Mouse (Mus musculus) kidney, adult 2 months (tissue): Measurements from ENCODE around the gene Cd151. TPM values are rescaled to one million over a fixed set of nuclear protein-coding genes. Genes with fewer than 3 reads are reported as not detected.

ENCODE experiments used
- DNase-seq: peaks from one replicate; pipeline ENCODE4 v3.0.0; 2021
- H3K27ac ChIP-seq: fragments of 200-500 bp; 2 replicates; pipeline ENCODE4 v1.5.1; 2012; ENCODE audit warnings: low read depth, low read length, control low read depth, inconsistent platforms; ENCODE audit not compliant: insufficient read depth
- H3K27me3 ChIP-seq: fragments of 200-500 bp; replicated peaks from 2 replicates; pipeline ENCODE4 v1.6.1; 2012; ENCODE audit warnings: mild to moderate bottlenecking, moderate library complexity, low read length, inconsistent platforms; ENCODE audit not compliant: control insufficient read depth, insufficient read depth
- H3K36me3 ChIP-seq: fragments of 200-500 bp; 2 replicates; pipeline ENCODE4 v1.6.1; 2012; ENCODE audit warnings: mild to moderate bottlenecking, moderate library complexity, low read length, inconsistent platforms; ENCODE audit not compliant: control insufficient read depth, insufficient read depth
- H3K4me1 ChIP-seq: fragments of 200-500 bp; 2 replicates; pipeline ENCODE4 v1.6.1; 2011; ENCODE audit warnings: low read length; ENCODE audit not compliant: control insufficient read depth, insufficient read depth
- H3K4me3 ChIP-seq: fragments of 200-500 bp; 2 replicates; pipeline ENCODE4 v1.5.1; 2011; ENCODE audit warnings: mild to moderate bottlenecking, low read depth, low read length, control low read depth; ENCODE audit not compliant: insufficient read depth
- CTCF ChIP-seq: fragments of 200-500 bp; conservative IDR thresholded peaks from 2 replicates; pipeline ENCODE4 v1.5.1; 2011; ENCODE audit warnings: low read depth, mild to moderate bottlenecking, control low read depth, low read length, moderate library complexity, mixed read lengths; ENCODE audit not compliant: insufficient read depth, insufficient read length
- POLR2A ChIP-seq: fragments of 200-500 bp; IDR thresholded peaks from one replicate; pipeline ENCODE4 v1.6.1; 2011; ENCODE audit warnings: low read depth, low read length, control low read depth
- WGBS: fragments of 180-500 bp; shearing (Covaris S2); methylation state at CpG from one replicate; pipeline ENCODE4 v1.1.7; 2018; 5-methylcytosine and 5-hydroxymethylcytosine counted together
- polyA plus RNA-seq: library from polyadenylated mRNA; depleted of rRNA; stranded (reverse); fragments of >200 nt; gene quantifications from 2 replicates; pipeline ENCODE4 v1.2.3, GENCODE M21; 2012; rRNA removed

Gene Cd151
- polyA plus RNA-seq, 1 experiment, result 274 TPM

GRCm38 (mm10) chr7:141508160-141508559 lies 41.0 kb downstream of the Cd151 start:
- Histone ChIP-seq H3K27me3 (no peaks in the 10 kb centered on the region), H3K4me3 (no peak overlapping the region), H3K4me1 (no peaks in the 10 kb centered on the region), H3K36me3 (no peaks in the 10 kb centered on the region), H3K27ac (no peak overlapping the region)
- TF ChIP-seq POLR2A (no peak), CTCF (no peak)
- no peak for DNase-seq

GRCm38 (mm10) chr7:141510196-141510595 lies 43.0 kb downstream of the Cd151 start:
- Histone ChIP-seq H3K27me3 (no peaks in the 10 kb centered on the region), H3K27ac (no peak overlapping the region), H3K4me3 (no peak overlapping the region), H3K36me3 (no peaks in the 10 kb centered on the region), H3K4me1 (no peaks in the 10 kb centered on the region)
- WGBS, result 95% methylated on average over 5 of the region's 5 CpGs
- no peak for DNase-seq
- TF ChIP-seq CTCF (no peak), POLR2A (no peak)

- no peak overlapping the region for H3K27ac ChIP-seq
- WGBS, result 82% methylated on average over 8 of the region's 8 CpGs
- H3K27me3 ChIP-seq, result no peaks in the 10 kb centered on the region
- H3K36me3 ChIP-seq, result no peaks in the 10 kb centered on the region
- DNase-seq, result no peak
- H3K4me1 ChIP-seq, result no peaks in the 10 kb centered on the region
- TF ChIP-seq POLR2A, result no peak
- no peak for TF ChIP-seq CTCF
- no peak overlapping the region for H3K4me3 ChIP-seq
These were observed 43.5 kb downstream of the Cd151 start for GRCm38 (mm10) chr7:141510681-141511191.

GRCm38 (mm10) chr7:141517638-141518037 lies 50.4 kb downstream of the Cd151 start:
- Histone ChIP-seq H3K27ac (no peak overlapping the region), H3K36me3 (no peaks in the 10 kb centered on the region), H3K4me1 (no peaks in the 10 kb centered on the region), H3K4me3 (no peak overlapping the region), H3K27me3 (no peaks in the 10 kb centered on the region)
- TF ChIP-seq POLR2A (no peak), CTCF (no peak)
- WGBS, result 80% methylated on average over 4 of the region's 4 CpGs
- no peak for DNase-seq

GRCm38 (mm10) chr7:141518296-141518695 lies 51.1 kb downstream of the Cd151 start:
- Histone ChIP-seq H3K27ac (no peak overlapping the region), H3K4me1 (no peaks in the 10 kb centered on the region), H3K36me3 (no peaks in the 10 kb centered on the region), H3K4me3 (no peak overlapping the region), H3K27me3 (no peaks in the 10 kb centered on the region)
- WGBS, result 91% methylated on average over 5 of the region's 5 CpGs
- no peak for TF ChIP-seq CTCF
- TF ChIP-seq POLR2A, result no peak
- no peak for DNase-seq

GRCm38 (mm10) chr7:141518926-141519325 lies 51.7 kb downstream of the Cd151 start:
- Histone ChIP-seq H3K4me3 (no peak overlapping the region), H3K27me3 (no peaks in the 10 kb centered on the region), H3K36me3 (no peaks in the 10 kb centered on the region), H3K27ac (no peak overlapping the region), H3K4me1 (no peaks in the 10 kb centered on the region)
- DNase-seq, result no peak
- 79% methylated on average over 3 of the region's 3 CpGs for WGBS
- TF ChIP-seq POLR2A, result no peak
- TF ChIP-seq CTCF, result no peak

GRCm38 (mm10) chr7:141519795-141520194 lies 52.6 kb downstream of the Cd151 start:
- DNase-seq, result no peak
- 68% methylated on average over 1 of the region's 1 CpGs for WGBS
- H3K27me3 ChIP-seq, result no peaks in the 10 kb centered on the region
- TF ChIP-seq CTCF (no peak), POLR2A (no peak)
- no peaks in the 10 kb centered on the region for H3K4me1 ChIP-seq
- H3K27ac ChIP-seq, result no peak overlapping the region
- no peaks in the 10 kb centered on the region for H3K36me3 ChIP-seq
- no peak overlapping the region for H3K4me3 ChIP-seq

Other genes starting within 250 kb of the Cd151 start
- gene Phrf1, start 238.6 kb upstream of the Cd151 start, polyA plus RNA-seq, result 15.8 and 19.1 TPM in 2 replicates
- 51.6 and 57.5 TPM in 2 replicates for gene Irf7, start 200.9 kb upstream of the Cd151 start, polyA plus RNA-seq
- gene Cdhr5, start 190.6 kb upstream of the Cd151 start, polyA plus RNA-seq, result 129 and 145 TPM in 2 replicates
- 2.0 and 2.7 TPM in 2 replicates for gene Sct, start 188.3 kb upstream of the Cd151 start, polyA plus RNA-seq
- 0.03 TPM in 1 of 2 replicates, not detected in the other for gene Drd4, start 175.4 kb upstream of the Cd151 start, polyA plus RNA-seq
- 25.4 and 26.8 TPM in 2 replicates for gene Deaf1, start 139.7 kb upstream of the Cd151 start, polyA plus RNA-seq
- gene Tmem80, start 139.7 kb upstream of the Cd151 start, polyA plus RNA-seq, result 53.7 and 61.4 TPM in 2 replicates
- gene Eps8l2, start 128.5 kb upstream of the Cd151 start, polyA plus RNA-seq, result 245 and 297 TPM in 2 replicates
- 321 and 366 TPM in 2 replicates for gene Taldo1, start 75.2 kb upstream of the Cd151 start, polyA plus RNA-seq
- 51.7 and 58.4 TPM in 2 replicates for gene Gatd1, start 53.3 kb upstream of the Cd151 start, polyA plus RNA-seq
- 0.98 and 1.3 TPM in 2 replicates for gene Cend1, start 37.9 kb upstream of the Cd151 start, polyA plus RNA-seq
- gene Slc25a22, start 29.5 kb upstream of the Cd151 start, polyA plus RNA-seq, result 45.5 and 51.0 TPM in 2 replicates
- 4.5 and 5.2 TPM in 2 replicates for gene Pidd1, start 23.4 kb upstream of the Cd151 start, polyA plus RNA-seq
- 423 and 734 TPM in 2 replicates for gene Rplp2, start 20.0 kb upstream of the Cd151 start, polyA plus RNA-seq
- 350 and 353 TPM in 2 replicates for gene Pnpla2, start 12.2 kb upstream of the Cd151 start, polyA plus RNA-seq
- 15.3 and 22.2 TPM in 2 replicates for gene Cracr2b, start 6.3 kb upstream of the Cd151 start, polyA plus RNA-seq
- 67.3 and 70.9 TPM in 2 replicates for gene Polr2l, start 7.7 kb downstream of the Cd151 start, polyA plus RNA-seq
- 143 and 162 TPM in 2 replicates for gene Tspan4, start 7.8 kb downstream of the Cd151 start, polyA plus RNA-seq
- gene Chid1, start 72.5 kb downstream of the Cd151 start, polyA plus RNA-seq, result 34.4 and 35.6 TPM in 2 replicates
- 94.8 and 95.4 TPM in 2 replicates for gene Ap2a2, start 94.8 kb downstream of the Cd151 start, polyA plus RNA-seq
- gene Muc6, start 187.9 kb downstream of the Cd151 start, polyA plus RNA-seq, result 0.01 and 0.02 TPM in 2 replicates
- gene Muc2, start 222.9 kb downstream of the Cd151 start, polyA plus RNA-seq, result 0.24 and 0.39 TPM in 2 replicates